Mouse (Mus musculus) cerebellum, adult 8-10 months (tissue): ENCODE measurements around the gene 4931417E11Rik.

Experiments used
- DNase-seq: peaks from one replicate; pipeline ENCODE4 v3.0.0; 2022

Gene 4931417E11Rik

DNA sequence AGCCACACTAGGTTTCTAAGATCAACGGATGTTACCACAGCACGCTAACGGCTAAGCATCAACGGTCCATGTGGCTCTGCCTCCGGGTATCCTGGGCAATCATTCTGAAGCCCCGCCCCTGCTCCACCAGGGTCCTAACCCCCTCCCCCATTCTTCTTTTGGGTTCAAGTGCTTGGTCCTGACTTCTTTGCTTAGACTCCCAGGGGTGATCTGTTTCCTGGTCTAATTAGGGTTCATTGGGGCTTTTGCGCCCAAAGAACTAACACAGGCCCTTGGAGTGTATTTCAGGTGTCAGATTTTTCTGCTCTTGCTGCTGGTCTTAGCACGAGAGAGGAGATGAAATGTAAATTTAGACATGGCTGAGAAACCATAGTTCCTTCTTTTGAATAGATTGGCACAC is at the start of gene 4931417E11Rik:
4931417E11Rik (minus strand) TSS at position 101 of the 400 bp plus-strand sequence.
- DNase-seq, result no peak

DNA sequence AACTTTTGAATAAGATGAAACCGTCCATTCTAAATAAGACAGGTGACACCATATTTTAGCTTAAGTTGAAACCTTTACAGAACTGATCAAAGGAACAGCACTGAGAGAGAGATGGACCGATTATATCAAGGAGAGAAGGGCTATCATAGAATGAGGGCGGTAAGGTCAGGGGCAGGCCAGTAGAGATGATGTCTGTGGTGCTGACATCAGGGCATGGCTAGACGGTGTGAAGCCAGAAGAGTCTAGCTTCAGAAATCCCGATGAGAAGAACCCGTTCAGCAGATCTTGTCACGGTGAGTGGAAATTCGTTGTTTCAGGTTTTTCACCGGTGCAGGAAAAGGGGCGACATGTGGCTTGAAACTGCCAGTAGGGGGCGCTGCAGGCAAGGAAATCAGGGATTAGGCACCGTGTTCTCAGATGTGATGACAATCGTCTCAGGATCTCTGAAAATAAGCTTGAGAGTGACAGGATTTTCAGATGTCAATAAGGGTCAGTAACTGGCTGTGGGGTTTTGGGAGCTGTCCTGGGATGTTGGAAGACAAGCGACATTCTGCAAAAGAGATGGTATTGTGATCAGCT is 48.4 kb upstream of the 4931417E11Rik start:
- DNase-seq, result peak; percentile 78

DNA sequence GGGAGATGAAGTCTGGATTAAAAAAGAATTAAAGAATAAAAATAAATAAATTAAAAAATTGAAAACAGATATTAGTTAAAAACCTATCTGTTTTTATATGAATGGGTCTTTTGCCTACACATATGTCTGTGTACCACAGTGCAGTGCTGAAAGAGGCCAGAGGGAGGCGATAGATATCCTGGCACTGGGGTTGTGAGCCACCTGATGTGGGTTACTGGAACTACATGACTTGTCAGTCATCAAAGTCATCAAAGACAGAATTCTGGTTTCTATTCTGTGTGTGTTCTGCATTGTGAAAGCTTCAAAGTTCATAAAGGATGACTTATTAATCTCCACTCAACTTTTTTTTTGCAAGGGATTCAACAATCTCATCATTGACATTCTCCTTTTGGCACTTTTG is 43.4 kb upstream of the 4931417E11Rik start:
- DNase-seq, result no peak

DNA sequence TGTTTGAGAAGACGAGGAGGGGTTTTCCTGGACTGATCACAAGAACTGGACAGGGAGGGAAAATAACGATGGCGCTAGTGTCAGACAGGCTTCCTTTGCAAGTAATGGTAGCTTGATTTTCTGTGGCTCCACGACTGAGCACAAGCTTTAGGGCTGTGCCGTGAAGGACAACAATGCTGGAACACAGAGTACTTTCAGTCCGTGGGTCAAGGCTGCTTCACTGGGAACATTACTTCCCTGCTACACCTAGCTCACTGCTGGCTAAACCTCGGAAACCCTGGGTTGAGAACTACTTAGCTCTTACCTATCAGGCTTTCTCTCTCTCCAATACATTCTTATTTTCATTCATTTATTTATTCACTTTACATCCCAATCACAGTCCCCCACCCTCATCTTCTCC is 30.2 kb upstream of the 4931417E11Rik start:
- no peak for DNase-seq

DNA sequence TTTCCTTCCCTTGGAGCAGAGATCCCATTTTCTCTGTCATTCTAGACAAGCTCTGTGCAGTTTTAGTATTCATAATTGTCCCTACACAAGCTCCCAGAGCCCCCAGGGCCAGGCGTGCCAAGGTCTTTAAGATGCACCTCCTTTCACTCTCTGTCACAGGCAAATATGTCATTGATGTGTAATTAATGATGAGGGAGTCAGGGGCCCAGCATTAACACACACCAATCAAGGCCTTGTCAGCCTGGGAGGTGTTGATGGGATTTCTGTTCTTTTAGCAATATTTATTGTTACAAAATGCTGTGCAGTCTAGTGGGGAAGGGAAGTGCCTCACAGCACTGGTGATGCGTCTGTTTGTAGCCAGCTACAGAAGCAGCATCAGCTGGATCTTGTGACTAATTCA is 27.9 kb upstream of the 4931417E11Rik start:
- no peak for DNase-seq

DNA sequence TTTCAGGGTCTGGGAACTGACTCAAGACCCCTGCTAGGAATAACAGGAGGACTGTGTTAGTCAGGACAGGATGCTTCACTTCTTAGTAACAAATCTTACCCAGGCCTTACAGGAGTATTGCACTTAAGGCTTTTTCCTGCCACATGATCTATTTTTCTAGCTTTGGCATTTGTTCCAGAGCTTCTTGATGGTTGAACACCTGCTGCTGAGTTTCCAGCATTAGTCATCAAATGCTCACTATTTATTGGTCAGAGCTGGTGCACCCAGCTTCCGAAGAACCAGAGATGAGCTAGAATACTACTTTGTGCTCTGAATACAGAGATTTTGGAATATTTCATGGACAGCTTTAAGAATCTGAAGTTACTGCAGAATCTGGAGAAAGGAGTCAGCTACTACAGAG is 21.1 kb upstream of the 4931417E11Rik start:
- peak; percentile 6 for DNase-seq

DNA sequence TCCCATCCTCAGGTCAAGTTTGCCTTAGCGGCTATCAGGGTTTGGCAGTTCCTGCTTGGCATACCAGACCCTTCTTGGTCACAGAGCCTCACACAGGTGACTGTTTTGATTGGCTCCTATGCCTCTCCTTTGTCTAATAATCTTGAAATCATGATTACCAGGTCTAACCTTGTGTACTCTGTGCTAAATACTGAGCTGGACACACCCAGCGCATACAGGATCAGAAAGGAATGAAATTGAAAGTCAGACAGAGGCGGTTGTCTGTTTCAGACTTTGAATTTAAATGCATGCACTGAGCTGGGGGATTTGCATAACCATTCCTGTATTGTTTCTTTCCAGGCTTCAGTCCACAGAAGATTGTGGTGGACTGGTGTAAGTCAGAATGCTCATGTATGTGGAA is 16.1 kb upstream of the 4931417E11Rik start:
- no peak for DNase-seq

DNA sequence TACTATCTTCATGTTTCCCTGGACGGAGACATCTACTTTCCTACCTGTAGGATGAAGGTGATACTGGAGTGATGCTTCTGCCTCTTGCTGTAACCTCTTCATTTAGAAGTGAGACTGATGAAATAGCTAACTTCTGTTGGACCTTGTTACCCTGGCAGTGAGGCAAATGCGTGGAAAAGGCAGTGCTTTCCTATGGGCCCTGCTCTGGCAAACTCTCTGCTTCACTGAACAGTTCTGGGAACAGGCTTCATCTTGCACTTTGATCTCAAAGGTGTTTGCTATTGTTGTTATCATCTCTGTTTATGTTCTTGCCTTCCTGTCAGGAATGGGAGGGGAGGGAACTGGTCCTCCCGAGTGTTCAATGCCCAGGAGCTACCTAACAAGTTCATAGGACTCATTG is 3.4 kb downstream of the 4931417E11Rik start:
- DNase-seq, result no peak

DNA sequence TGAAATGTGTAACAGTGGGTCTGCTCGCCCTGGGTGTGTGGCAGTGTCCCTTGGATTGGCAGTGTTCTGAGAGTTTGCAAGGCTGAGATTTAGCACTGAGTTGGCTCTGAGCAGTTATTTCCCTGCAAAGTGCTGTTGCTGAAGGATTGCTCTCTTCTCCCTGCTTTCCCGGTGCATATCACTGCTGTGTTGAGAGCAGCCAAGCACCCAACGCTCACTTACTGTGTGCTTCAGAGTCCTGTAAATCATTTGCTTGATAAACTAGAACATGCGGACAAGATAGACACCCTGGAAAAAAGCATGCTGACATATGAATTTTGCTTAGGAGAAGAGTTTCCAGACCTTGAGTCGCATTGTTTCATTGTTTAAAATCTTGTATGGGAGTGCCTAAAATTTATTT is 6.9 kb downstream of the 4931417E11Rik start:
- no peak for DNase-seq

DNA sequence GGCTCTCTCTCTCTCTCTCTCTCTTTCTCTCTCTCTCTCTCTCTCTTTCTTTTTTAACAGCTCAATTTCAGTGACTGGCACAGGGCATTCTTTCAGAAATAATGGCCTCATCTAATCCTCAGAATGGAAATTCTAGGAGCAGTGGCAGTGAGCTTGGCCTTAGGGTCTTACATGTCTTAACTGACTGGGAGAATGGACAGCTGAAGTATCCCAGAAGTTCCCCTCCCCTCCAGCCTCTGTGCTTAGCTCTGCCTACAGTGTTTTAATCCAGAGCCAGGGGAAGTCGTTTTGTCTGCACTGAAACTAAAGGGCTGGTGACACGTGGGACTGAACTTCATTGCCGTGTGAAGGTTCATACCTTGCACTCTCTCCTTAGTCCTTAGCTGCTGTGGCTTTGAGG is 35.6 kb downstream of the 4931417E11Rik start:
- no peak for DNase-seq

DNA sequence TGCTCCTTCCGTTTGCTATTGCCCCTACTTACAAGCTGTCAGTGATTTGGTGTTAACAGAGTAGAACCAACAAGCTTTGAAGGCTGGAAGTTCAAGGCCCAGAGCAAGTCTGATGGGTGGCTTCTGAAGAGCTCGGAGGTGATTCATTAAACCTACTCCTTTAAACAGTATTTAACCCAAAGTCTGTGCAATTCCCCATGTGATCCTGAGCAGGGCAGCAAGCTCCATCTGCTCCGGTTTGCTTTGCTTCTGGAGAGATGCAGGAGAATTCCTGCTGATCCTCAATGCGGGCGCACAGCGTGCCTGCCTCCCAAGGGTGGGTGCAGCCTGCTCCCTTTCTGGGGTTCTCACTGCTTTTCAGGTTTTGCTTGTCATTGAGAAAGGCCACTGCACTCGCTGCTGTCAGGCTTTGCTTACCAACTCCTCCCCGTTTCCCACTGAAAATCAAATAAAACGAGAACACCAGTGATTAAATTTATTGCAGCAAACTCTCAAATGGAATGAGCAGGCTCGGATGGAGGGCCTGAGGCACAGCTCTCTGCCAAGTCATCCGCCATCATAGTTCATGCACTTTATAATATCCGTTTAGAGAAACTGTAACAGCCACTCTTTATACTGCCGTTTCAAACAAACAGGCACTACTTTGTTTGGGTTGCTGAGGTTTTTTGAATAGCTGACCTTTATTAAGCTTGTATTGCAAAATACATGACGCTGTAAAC is 40.7 kb downstream of the 4931417E11Rik start:
- DNase-seq, result peak; percentile 23

DNA sequence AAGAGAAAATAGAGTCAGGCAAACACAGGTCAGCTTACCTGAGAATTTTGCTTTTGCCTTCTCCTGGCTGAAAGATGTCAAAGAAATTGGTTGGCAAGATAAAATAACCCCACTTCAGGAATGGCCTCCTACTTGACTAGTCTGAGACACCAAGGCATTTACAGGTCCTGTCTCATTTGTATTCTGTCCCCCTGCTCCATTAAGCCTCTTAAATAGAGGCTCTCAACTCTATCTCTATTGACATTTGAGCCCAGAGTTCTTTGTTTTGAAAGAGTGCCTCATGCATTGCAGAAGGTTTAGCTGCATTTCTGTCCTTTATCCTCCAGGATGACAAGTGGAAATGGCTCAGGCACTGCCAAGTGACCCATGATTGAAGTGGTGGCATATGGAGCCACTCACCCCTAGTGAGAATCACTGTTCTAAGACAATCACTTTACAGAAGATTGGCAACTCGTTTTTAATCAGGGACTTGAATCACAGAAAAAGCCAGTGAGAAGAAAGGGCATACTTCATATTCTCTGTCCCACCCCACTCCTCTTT is 42.1 kb downstream of the 4931417E11Rik start:
- peak; percentile 43 for DNase-seq
